Mouse (Mus musculus) mouse trophoblast stem cell (cell line): Measurements from ENCODE around the gene Clec4a2.
"Not testable (repeated sequence)": the region's sequence is repeated elsewhere in the genome, so short reads cannot be mapped to it uniquely, and the experiment has no call there.

Experiments used
- in situ Hi-C, 2 experiments: fragments of 300-500 bp; cut with MseI, MboI; formaldehyde crosslinking; loops; 2 replicates in 1 of 2; 3 replicates in 1 of 2; pipeline ENCODE4 v1.15.1; 2025

Clec4a2 gene

DNA sequence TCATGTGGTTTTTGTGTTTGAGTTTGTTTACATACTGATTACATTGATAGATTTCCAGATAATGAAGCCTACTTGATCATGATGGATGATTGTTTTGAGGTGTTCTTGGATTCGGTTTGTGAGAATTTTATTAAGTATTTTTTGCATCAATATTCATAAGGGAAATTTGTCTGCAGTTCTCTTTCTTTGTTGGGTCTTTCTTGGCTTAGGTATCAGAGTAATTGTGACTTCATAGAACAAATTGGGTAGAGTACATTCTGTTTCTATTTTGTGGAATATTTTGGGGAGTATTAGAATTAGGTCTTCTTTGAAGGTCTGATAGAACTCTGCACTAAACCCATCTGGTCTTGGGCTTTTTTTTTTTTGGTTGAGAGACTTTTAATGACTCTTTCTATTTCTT lies at the start of gene Clec4a2:
TSS of gene Clec4a2 (plus strand) at position 301 of the 400 bp plus-strand sequence.
- in situ Hi-C loops = not testable (repeated sequence)

DNA sequence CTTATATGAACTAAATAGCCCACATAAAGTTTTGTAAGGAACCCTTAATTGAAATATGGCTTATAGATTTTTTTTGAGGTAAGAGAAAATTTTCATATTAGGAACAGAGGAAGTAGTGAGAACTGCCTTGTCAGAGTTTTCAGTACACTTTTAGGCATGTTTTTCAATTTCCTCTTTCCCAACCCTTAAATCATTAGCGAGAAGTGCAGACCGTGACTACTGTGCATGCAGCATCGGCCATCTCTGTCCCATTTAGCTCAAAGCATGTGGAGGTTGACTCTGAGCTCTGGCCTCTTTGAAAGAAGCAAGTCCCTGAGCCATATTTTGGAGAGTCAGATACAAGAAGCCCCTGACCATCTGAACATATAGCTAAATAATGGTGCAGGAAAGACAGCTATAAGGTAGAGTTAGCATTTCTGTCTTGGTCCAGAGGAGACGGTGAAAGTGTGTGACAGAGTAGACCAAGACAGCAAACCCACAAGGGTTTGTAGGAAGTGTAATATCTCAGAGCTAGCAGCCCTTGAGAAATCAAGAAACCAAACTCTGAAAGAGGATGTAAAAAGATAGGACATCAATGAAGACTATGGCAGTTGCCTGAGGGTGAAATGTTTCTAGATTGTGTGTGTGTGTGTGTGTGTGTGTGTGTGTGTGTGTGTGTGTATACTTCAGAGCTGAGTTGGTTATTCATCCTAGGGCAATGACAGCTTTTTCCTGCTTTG lies 10.9 kb upstream of the Clec4a2 start:
- in situ Hi-C loops = no loop called here

- in situ Hi-C loops = no loop called here
These were observed 17.0 kb downstream of the Clec4a2 start for GRCm38 (mm10) chr6:123123195-123123594.

GRCm38 (mm10) chr6:123127173-123127572 lies 20.9 kb downstream of the Clec4a2 start:
- in situ Hi-C loops = no loop called here

GRCm38 (mm10) chr6:123137766-123138526 lies 31.7 kb downstream of the Clec4a2 start:
- in situ Hi-C loops = not testable (repeated sequence)

- in situ Hi-C loops = no loop called here
These were observed 63.9 kb downstream of the Clec4a2 start for GRCm38 (mm10) chr6:123170106-123170505.

DNA sequence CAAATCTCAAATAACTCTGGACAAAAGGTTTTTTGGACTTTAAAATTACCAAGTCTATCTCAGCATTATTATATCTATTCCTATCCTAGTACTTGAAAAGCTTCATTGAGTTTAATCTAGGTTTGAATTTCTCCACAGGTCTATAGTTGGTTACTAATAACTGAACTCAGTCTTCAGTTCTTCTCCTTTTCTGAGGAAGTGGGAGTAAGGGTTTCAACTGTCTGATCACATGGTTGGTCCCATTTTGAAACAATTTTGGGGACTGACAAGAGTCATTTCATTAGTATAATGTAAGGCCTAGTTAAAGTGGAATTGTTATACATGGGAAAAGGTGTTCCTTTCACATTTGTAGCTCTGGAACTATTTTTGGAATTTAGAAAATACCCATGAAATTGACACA lies 64.8 kb downstream of the Clec4a2 start:
- in situ Hi-C loops = no loop called here

GRCm38 (mm10) chr6:123172593-123172992 lies 66.4 kb downstream of the Clec4a2 start, which contains the start of gene Clec4b2:
Gene Clec4b2 (plus strand): TSS chr6:123172893.
- in situ Hi-C loops = no loop called here

- in situ Hi-C loops = no loop called here
These were observed 69.3 kb downstream of the Clec4a2 start for GRCm38 (mm10) chr6:123175549-123175948.

DNA sequence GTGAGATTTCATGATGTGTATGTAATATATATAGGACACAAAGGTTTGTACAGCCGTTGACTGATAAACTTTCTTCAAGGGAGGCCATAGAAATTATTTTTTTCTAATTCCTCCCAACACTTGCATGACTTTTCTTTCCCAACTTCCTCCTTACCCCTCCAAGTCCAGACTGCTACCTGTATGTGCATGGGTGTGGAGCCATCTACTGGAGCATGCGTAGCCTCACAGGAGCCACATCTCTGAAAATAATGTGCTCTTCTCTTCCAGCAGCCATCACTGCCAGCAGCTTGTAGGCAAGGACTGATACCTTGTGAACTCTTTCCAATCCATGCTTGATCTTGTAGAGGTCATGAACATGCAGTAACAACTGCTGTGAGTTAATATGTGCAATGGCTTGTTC lies 78.6 kb downstream of the Clec4a2 start:
- in situ Hi-C loops = not testable (repeated sequence)
